Mouse (Mus musculus): ENCODE measurements around the gene Itpr1.

Itpr1 gene

DNA sequence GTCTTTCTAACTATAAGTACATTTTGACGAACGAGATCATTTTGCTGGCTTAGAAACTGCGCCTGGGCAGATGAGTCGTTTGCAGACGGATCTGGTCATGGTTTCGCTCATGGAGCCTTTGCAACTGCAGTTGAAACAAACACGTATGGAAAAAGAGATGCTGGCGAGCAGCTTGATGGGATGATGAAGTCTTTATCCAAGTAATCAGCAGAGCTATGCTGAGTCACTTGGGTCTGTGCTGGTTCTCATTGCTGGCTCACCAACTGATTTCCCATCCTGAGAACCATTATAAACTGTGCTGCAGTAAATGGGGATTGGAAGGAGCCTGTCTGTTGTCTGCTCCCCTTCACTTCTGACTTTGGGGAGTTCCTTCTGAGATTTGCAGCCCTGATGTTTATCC lies 31.7 kb downstream of the Itpr1 start:
- DNase-seq (ENCODE audit: low spot score) = no peak

DNA sequence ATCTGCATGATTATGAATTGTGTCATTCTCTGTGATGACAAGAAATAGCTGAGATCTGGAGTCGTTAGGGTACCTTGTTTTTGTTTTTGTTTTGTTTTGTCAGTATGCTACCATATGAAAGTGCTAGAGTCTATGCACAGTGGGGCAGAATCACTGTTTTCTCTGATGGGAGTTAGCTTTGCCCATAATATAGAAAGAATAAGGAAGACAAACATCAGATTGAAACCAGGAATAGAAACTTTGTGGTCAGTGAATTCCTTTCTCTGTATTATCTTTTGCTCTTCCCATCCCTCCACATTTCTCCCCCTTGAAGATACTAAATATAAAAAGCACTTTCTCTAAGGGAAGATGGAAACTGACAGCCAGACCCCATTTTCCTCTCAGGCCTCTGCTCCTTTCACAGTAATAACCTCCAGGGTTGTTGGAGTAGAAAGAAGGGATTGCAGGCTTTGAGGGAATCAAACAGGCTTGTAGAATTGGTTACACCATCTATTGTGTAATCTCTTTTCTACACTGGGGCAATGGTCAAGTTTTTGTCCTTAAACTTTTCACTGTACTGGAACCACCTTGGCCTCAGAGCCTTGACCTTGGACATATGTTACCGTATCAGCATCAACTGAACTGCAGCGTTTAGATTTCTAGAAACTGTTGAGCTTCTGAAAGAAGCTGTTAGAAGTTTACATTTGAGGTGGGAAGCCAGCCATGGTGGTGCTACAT lies 33.6 kb downstream of the Itpr1 start:
- no peak for DNase-seq (ENCODE audit: low spot score)

DNA sequence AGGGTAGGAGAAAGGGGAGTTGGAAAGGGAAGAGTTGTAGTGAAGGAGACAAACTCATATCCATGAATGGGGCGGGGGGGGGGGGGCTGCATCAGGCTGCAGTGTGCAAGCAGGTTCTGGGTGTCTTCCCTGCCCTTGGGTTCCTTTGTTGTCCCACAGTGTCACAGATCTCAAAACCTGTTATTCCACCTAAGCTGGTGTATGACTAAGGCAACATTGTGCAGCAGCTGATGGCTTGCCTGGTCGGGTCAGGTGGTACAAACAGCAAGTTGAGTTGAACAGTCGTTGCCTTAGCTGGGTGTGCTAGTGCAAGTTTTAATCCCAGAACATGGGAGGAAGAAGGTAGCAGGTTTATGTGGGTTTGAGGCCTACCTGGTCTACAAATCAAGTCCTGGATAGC lies 34.3 kb downstream of the Itpr1 start:
- no peak for DNase-seq (ENCODE audit: low spot score)

DNA sequence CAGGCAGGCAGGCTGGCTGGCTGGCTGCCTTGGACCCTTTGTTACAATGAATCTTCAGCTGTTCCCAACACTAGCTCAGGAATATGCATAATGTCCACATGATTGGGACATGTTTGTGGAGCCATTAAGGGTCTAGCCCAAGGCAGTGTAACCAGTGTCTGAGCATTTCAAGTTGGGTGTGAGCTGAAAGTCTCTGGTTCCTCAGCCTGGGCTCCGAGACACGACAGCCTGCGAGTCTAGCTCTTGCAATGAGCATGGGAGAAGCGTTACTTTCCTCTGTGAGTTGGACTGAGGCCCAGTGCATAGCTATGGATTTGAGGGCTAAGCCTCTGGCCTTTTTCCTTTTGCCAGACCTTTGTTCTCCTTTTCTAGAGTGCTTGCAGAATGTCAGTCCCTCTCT lies 35.6 kb downstream of the Itpr1 start:
- no peak for DNase-seq (ENCODE audit: low spot score)

DNA sequence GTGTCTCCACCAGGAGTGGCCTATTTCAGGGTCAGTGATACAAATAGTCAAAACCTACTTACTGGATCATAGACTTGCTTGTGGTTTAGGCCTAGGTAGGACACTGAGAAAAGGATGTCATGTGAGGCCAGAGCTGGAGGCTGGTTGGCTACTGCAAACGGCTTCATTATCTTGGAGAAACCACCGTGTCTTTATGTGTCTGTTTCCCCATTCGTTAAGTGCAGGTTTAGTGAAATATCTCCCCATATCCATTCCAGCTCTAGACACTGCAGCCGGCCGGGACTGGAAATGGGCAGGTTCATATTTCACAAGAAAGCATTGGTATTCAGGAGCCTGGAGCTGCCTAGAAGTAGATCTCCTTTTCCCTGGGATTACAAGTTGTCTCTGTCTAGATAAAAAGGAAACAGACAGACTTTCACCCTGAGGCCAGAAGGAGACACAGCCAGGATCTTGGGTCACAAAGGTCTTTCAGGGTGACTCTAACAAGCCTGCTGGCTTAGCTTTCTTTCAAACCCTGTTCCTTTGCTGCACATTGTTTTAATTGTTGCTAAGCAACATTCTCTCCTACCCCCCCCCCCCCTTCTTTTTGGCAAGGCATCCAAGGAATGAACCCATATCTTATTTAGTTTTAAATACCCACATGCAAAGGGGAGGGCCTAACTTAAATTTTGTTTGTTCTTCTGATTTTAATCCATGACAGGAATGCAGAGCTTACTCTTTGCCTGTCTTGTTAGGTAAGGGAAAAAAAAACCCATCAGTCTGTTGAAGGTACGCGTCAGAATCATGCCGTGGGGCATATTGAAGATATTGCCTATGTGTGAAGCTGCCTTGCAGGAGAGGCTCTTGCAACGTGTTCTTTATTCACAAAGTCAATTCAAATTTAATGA lies 36.4 kb downstream of the Itpr1 start:
- DNase-seq (ENCODE audit: low spot score) = no peak

DNA sequence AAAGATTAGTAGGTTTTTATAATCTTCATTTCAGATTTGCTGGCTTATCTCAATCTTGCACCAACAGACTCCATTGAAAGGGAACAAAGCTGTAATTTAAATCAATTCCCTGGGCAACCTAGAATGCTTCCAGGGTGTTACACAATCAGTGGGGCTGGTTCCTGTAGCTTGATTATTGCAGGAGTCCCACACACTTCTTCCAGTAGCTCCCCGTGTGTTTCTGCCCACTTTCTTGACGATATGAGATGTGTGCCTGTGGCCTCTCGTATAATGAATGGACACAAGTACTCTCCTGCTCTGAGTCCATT lies 37.0 kb downstream of the Itpr1 start:
- no peak for DNase-seq (ENCODE audit: low spot score)

DNA sequence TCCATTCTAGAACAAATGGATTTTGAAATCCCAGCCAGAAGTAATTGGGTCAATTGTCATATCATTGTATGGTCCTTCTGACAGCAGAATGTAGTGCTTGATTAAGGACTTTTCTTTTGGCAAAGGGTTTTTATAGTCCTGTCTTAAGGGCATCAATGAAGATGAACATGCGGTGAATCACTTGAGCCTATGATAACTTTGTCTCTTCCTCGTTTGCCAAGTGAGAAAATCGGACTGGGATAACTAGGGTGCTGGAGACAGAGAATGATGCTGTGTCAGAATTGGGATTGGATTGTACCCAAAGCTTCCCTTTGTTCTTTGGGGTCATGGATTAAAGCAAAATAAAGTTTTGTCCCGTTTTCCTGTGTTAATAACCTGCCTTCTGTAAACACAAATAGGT lies 37.5 kb downstream of the Itpr1 start:
- DNase-seq (ENCODE audit: low spot score) = no peak

DNA sequence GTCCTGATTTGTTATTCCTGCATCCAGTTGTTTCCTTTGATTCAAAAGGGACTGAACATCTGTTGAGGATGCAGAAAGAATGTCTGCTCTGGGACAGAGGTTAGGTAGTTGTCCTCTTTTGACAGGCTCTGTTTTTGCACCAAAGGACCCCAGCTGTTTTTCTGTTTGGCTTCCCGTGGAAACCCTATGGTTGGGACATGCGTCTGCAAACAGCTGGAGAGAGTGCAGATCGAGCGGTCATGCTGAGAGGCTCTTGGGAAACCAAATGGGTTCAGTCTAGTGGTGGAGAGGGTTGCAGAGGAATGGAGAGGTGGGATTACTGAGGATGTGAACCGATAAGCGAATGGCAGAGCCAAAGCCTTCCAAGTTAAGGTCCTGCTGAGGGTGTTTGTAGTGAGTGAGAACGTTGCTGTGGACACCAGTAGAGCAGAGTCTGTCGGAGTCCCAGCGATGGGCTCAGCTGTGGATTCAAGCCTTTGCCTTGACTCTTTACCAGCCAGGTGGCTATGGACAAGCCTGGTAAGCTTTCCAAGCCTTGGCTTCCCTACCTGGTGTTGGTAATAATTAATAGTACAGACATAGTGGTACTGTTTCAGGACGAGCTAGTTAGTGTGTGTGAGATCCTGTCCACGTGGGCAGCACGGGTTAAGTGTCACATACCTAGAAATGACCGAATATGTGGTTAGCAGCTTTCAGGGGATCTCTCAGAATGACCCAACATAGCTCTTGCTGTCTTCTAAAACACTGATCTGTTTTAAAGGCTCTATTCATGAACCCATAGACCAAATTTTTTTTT lies 39.9 kb downstream of the Itpr1 start:
- no peak for DNase-seq (ENCODE audit: low spot score)

DNA sequence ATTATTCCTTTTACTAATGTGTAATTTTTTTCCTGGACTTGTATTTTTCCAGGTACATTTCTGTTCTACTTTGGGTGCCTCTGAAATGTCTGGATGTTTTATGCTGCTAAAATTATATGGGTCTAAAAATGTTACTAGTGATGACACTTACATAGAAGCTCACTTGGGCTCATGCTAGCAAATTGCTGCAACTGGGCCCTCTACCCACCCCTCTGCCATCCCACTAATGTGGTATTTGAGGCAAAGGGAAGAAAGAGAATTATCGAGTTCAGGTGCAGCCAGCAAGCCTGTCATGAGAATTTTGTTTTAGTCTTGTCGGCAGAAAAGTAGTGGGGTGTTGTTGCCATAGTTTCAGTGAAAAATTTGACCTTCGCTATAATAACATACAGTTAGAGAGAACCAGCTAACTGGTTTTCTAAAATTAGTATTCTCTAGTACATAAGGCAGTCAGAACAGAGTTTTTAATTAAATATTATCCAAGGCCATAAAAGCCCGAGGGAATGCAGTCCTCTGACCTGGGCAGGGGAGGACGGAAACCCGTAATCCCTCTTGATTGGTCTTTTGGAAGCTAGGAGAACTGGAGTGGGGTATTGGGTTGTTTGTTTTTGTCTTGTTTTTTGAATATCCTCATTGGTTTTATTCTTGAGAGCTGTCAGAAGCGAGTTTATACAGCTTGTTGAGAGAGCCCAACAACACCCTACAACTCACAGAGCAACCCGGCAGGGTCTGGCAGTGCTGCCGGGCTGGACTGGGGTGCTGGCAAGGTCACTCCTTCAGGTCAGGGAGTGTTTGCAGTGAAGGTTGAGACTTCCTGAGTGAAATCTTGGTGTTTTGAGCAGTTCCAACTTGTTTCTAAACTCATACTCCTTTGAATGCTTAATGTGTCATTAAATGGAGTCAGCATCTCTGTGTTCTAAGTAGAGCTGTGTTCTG lies 41.5 kb downstream of the Itpr1 start:
- no peak for DNase-seq (ENCODE audit: low spot score)

DNA sequence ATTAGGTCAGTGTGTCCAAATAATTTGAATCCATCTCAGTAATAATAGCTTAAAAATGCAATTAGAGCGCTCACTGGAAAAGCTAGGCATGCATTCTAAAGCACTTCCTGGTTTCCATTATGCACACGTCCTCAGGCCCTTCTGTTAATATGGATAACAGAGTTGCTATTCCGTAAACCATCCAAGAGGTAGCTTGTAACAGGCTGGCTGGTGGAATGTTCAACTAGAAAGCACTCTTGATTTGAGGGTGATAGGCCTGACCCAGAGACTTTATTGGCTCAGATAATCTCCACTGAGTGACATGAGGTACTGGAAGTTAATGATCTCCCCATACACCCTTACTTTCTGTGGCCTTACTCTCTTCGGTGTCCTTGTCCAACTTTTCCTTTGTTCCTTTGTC lies 43.0 kb downstream of the Itpr1 start:
- no peak for DNase-seq (ENCODE audit: low spot score)

DNA sequence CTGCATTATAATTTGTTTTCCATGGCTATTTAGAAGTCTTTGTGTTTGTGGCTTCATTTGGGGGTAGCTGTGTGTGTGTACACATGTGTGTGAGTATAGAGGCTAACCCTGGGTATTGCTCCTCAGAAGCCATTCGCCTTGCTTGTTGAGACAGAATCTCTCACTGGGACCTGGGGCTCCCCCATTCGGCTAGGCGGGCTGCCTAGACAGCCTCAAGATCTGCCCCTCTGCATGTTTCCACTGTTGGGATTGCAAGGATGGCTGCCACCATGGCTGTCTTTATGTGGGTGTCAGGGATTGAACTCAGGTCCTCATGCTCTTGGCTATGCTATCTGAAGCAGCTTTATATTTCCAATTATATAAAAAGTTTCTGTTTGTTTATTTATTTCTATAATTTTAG lies 44.3 kb downstream of the Itpr1 start:
- no peak for DNase-seq (ENCODE audit: low spot score)

DNA sequence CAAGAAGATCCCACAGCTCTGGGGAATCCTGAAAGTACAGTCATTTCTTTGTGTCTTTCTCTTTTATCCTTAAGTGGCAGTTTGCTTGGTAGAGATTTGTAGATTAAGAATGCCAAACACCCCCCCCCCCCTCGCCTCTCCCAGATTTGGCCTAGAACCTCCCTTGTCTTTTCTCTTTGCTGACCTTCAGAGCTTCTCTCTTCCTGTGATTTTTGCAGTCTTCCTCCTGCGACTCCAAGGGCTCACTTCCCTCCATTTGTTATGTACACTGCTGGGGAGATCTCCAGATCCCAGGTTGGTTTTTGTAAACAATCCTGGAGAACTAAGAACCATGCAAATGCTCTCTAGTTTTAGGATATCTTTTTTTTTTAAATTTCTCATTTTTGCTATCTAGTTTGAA lies 45.7 kb downstream of the Itpr1 start:
- no peak for DNase-seq (ENCODE audit: low spot score)

DNA sequence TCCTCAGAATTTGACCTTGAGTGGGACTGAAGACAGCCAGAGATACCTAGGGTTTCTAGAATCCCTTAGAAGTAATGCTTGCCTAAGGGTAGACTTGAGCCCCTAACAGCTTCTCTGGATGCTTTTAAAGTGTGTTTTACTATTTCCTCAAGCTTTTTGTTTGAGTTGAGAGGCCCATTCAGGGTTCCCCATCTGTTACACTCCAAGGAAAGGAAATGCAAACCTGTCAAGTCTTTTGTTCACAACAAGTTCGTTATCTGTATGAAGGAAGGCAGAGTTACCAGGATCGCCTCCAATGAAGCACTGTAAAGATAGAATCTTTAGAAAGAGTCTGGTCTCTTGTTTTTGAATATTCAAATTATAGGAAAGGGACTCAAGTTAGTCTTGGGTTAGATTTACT lies 46.8 kb downstream of the Itpr1 start:
- no peak for DNase-seq (ENCODE audit: low spot score)

DNA sequence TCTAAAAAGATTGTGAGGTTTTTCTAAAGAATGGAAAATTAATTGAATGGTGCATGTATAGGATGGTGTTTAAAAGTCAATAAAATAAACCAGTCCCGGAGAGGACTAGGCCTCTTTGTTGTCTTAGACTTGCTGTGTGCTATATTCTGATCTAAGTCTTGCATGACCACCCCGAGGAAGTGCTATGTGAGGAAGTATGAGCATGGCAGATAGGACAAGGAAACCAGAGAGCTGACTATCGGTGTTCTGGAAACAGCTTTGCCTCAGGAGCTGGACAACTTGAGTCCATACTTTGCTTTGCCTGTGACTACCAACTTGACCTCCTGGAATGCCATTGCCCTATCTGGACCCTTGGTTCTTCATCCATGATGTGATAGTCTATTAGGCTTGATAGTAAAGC lies 48.6 kb downstream of the Itpr1 start:
- no peak for DNase-seq (ENCODE audit: low spot score)

DNA sequence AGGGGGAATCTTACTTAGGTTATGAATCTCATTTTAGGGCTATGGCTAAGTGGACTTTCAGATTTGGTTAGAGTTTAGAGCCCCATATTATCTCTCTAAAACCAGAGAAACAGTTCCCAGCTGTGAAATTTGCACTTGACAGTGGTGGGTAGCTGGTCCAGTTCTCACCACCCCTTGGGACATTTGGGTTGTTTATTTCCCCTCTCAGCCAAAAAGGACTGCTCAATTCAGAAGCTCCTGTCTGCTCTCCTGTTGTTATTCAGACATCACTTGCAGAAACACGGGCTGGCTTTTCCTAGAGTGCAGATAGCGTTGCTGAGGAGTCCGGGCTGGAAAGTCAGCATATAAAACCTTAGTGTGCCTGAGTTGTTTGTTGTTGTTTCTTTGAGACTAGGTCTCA lies 51.3 kb downstream of the Itpr1 start:
- DNase-seq (ENCODE audit: low spot score) = no peak

DNA sequence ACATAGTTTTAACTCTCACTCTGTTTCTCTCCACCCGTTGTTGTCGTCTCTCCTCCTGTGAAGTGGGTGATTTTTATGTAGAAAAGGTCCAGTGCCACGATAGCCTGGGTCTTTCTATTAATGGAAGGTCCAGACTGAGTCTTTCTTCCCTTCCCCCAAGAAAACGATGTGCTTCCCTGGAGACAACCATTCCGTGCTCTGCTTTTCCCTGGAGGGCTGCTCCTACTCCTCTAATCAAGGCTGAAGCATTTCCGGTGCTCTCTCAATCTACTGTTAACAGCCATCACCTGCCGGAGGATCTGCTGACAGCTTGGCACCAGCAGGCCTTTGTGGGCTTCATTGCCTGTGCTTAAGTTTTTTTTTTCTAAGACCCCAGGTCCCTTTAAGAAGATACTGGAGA lies 60.6 kb downstream of the Itpr1 start:
- no peak for DNase-seq (ENCODE audit: low spot score)

DNA sequence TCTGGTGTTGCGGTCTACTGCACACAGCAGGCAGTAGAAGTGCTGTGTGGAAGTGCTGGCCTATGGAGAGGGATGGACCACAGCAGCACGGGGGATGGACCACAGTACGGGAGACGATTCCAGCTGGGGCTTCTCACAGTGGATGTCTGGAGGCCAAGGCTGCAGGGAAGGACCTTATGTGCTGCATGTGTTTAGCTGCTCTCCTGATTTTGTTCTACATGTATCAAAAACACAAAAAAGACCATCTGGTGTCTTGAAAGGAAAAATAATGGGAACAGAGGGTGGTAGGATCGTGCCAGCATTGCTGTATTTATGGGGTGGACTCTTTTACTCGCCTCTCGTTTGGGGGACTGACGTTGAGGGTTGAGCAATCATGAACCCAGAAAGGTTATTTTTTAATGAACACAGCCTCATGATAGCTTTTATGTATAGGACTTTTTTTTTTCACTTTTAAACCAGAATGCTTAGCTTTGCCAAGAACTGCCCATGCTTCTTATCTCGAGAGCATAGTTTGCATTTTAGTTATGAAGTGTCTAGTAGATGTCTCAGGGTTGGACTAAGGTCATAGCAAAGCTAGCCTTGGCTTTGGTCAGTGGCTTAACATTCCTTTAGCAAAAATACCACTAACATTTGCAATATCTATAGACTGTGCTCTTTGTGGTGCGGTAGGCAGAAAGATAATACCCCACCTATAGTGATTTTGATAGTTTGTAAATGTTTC lies 61.6 kb downstream of the Itpr1 start:
- no peak for DNase-seq (ENCODE audit: low spot score)

DNA sequence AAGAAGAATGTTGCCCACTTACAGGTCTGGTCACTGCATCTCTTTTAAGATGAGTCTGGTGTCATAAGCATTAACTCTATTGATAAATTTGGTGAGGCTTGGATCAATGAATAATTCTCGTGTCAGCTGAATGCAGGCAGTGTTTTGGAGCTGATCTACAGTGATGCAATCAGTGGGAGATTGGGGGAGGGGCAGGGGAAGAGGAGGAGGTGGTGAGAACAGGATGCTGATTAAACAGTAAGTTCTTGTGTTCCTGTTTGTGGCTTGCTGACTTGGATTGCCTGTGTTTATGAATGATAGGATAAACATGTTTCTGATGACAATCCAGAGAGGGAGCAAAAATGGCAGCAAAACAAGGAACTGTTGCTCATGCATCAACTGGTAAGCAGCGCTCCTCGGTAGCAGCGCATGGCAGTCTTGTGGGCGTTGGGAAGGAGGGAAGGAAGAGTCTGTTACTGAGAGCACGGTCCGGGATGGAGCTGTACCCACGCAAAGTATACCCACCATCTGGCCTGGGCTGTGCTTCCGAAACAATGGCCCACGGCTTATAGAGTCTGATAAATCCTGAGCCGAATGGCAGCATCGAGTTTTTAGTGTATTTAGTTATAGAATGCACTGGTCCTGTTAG lies 64.1 kb downstream of the Itpr1 start:
- no peak for DNase-seq (ENCODE audit: low spot score)

DNA sequence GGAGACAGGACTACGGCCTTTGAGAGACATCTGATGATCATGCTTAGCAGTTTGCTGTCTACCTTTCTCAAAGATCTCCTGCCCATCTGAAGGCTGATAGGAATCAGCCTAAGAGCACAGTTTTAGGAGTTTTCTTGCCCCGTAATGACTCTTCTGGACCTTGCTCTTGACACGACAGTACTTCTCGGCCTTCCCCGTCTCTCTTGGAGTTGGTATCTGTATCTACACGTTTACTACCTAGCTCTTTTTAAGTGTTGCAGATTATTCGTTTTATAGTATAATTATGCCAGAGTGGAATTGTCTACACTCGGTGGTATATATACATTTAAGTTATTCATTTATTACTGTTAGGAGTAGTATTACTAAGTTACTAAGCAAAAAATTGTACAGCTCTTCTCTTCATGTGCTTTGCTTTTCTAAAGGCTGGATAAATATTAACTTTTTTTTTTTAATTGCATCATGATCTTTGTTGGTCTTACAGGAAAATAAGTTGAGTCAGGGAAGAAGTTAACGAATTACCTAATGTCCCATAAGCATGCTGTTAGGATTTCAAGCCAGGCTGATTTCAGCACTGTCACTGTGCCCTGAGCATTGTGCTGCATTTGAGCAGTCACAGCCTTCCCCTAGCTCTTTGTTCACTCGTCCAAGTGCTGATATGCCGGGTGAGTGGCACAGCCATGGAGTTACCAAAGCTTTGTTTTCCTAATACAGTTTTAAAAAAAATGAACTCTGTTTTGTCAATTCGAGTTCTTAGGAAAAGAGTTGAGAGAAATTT lies 64.9 kb downstream of the Itpr1 start:
- DNase-seq (ENCODE audit: low spot score) = no peak
